Mouse (Mus musculus): Measurements from ENCODE around the gene Eml1.

DNA sequence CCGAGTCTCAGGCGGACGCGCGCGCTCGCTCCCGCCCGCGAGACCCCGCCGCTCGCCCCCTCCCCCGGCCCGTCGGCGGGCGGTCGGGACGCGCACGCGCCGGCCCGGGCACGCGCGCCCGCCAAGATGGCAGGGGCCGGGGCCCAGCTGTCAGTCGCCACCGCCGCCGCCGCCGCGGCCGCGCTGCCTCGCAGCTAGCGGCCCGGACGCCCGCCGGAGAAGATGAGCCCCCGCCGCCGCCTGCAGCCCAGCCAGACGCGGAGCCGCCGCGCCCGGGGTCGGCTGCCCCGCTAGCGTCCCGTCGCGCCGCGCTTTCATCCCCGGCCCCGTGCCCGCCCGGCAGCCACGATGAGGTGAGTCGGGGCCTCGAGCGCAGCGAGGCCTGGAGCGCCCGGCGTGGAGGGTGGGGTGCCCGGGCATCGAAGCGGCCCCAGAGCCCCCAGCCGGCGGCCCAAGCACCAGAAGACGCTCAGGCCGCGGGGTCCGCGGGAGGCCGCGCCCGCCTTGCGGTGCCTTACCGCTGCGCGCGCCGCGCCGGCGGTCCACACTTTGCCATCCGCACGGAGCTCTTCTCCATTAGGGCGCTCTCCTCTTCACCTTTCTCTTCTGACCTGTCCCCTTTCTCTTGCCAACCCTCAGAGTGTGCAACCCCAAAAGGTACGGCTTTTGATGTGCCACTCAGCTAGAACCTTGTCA lies 184.3 kb downstream of the Eml1 start:
- TF ChIP-seq CTCF (IDR thresholded peaks at IDR 0.05; ENCODE audit: insufficient read depth, low read length) (no peak), POLR2A (IDR thresholded peaks at IDR 0.05; ENCODE audit: borderline replicate concordance, extremely low read depth, low read depth, low read length) (no peak)

Data from lung, adult 2 months (tissue).